Mouse (Mus musculus) B cell, adult 2 months (primary cell): Measurements from ENCODE around the gene Vat1l.

Experiments
- DNase-seq, 2 experiments: peaks; one replicate each; pipeline ENCODE4 v3.0.0; 2022

Gene Vat1l

DNA sequence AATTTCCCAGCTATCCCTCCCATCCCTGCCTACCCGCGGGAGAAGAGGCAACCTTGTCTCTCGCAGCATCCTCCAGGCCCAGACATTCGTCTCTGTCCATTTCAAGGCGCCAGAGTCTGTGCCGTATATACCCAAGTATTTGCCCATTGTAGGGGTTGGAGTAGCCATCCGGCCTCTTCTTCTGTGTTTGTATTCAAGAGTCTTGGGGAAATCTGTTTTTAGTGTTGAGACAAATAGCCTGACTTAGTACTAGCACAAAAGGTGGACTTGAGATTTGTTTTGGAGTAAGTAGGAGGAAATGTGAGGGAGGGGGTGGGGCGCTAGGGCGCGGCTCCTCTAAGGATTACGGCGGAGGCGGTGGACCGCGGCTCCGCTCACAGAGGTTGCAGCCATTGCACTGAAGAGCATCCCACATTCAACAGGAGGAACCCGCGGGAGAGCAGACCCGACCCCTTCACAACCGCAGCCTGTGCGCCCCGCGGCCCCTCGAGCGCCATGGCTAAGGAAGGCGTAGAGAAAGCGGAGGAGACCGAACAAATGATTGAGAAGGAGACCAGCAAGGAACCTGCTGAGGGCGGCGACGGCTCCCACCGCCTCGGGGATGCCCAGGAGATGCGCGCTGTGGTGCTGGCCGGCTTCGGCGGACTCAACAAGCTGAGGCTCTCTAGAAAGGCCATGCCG, at the start of gene Vat1l:
TSS of gene Vat1l (plus strand) at position 392 of the 681 bp plus-strand sequence.
- DNase-seq = no peak

GRCm38 (mm10) chr8:114158586-114158985, 46.8 kb upstream of the Vat1l start:
- no peak for DNase-seq

DNA sequence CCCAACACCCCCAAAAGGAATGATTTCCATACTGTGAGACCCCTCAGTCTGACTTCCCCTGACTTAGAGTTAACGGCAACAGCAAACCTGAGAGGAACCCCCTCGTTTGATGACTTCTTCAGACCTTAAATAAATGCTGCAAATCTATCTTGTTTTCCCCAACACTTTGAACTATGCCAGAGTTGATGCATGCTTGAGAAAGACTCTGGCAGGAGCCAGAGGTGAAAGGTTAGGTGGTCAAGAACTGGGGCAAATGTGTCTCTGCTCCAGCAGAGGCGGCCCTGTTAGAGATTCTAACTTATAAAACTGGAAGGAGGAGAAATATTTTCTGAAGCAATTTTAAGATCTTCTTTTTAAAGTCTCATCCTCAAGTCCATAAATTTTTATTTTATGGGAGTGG, 45.7 kb upstream of the Vat1l start:
- DNase-seq = no peak

- no peak for DNase-seq
Measured at GRCm38 (mm10) chr8:114163871-114164270, 41.5 kb upstream of the Vat1l start.

GRCm38 (mm10) chr8:114164444-114165096, 40.8 kb upstream of the Vat1l start:
- no peak for DNase-seq

GRCm38 (mm10) chr8:114165741-114166140, 39.7 kb upstream of the Vat1l start:
- DNase-seq = no peak

DNA sequence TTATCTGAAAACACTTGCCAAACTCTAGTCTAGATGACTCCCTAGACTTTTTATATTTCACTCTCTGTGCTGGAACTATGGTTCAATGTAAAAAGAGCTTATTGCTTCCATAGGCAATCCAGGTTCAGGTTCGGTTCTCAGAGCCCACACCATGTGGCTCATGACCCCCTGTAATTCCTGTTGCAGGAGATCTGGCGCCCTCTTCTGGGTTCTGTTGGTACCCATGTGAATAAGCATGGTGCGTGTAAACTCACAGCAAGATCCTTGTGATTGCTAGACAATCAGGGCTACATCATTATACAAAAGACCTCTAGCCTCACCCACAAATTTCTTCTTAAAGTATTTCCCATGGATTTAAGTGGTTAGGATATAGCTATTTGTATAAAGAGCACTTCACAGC, 28.7 kb upstream of the Vat1l start:
- DNase-seq = no peak

- no peak for DNase-seq
Measured at GRCm38 (mm10) chr8:114193334-114193733, 12.1 kb upstream of the Vat1l start.

GRCm38 (mm10) chr8:114198990-114199389, 6.4 kb upstream of the Vat1l start:
- no peak for DNase-seq

- DNase-seq = no peak
Measured at GRCm38 (mm10) chr8:114206421-114206983, 1.1 kb downstream of the Vat1l start.

GRCm38 (mm10) chr8:114207026-114207425, 1.6 kb downstream of the Vat1l start:
- no peak for DNase-seq

GRCm38 (mm10) chr8:114220779-114221178, 15.4 kb downstream of the Vat1l start:
- DNase-seq = no peak

DNA sequence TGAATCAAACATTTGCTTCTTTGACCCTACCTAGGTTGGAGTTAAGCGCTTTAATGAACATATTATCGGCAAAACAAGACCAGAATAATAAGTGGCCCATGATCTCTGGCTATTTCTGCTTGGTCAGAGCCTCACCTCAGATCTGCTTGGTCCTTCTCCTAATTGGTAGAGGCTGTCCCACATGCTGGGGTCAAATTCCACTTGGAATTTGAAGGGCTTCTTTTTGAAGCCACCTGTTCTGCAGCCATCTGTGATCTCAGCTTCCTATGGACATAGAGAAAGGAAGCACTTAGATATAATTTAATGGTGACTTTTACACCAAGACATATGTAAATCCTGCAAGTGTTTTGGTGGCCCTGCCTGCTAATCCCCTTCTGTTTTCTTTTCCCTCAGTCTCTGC, 16.6 kb downstream of the Vat1l start:
- DNase-seq = no peak

DNA sequence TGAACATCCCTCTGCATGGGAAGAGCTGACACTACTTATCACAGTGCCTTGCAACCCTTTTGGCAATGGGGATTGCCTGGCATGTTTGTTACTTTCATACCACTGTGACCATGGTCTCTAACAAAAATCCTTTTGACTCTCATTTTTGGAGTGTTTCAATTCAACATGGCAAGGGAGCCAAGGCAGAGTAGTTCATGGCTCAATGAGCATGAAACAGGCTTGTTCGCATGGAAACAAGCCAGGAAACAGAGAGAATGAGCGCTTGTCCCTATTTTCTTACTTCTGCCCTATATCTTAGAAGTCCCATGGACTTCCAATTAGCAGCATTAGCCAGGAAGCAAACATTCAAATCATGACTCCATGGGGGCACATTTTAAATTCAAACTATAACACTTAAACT, 18.6 kb downstream of the Vat1l start:
- no peak for DNase-seq

DNA sequence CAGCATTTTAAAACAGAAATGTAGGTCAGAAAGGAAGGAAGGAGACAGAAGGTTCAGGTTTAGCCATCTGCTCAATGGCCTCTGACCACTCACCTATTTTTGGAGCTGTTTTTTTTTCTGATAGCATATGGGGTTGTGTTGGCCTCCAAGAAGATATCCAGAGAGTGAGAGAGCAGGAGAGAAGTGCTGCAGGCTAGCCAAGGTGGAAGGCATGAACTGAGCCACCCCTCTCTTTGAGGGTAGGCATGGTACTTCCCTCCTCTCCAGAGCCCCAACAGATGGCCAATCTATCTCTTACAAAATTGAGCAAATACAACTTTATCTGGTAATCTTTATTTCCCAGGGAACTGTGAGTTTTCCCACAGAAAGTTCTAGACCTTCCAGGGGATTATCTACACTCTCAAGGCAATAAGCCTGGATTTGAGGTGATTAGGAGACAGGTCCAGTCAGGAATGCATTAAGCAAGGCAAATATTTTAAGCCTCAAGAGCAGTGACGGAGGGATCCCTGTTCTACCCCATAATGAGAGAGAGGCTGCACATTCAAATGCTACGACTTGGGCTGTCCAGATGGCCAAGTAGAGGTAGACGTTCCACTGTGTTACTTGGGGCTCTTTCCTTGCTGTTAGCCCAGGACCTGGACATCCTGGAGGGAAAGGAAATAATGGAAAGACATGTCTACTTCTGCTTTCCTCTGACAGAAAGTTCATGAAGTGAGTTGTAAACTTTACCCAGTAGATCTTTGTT, 46.1 kb downstream of the Vat1l start:
- no peak for DNase-seq

- no peak for DNase-seq
Measured at GRCm38 (mm10) chr8:114258685-114259084, 53.3 kb downstream of the Vat1l start.

- no peak for DNase-seq
Measured at GRCm38 (mm10) chr8:114259713-114260355, 54.4 kb downstream of the Vat1l start.

DNA sequence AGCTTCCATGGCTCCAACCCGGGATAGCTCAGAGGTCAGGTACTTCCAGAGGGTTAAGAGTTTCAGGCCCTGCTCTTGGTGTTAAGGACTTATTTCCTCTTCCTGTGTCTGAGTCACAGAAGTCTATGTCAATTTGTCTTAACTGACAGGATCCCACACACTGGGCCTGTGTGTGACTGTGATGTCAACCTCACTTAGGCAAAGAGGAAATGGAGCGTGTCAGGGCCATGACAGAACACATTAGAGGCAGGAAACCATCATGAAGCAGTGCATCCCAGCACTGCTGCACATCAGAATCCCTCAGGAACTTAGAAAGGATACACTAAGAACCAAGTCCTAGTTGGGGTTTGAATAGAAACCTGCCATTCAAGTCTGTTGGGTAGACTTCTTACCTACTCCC, 56.9 kb downstream of the Vat1l start:
- DNase-seq = no peak

DNA sequence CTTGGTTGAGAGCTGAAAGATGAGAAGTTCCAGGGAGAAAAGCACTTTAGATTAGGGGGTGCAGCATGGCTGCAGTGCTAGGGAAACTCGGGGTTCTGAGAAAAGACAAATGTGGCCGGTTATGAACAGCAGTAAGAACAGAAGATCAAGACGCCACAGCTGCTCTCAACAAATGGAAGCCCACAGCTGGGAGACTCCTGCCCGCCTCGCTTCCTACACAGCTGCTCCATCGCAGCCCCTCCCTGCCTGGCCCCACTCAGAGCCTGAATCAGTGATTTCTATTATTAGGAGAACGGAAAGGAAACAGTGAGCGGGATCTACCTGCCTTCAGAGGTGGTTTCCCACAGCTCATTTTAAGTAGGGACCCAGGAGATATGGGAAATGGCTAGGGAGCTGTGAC, 69.1 kb downstream of the Vat1l start:
- no peak for DNase-seq

DNA sequence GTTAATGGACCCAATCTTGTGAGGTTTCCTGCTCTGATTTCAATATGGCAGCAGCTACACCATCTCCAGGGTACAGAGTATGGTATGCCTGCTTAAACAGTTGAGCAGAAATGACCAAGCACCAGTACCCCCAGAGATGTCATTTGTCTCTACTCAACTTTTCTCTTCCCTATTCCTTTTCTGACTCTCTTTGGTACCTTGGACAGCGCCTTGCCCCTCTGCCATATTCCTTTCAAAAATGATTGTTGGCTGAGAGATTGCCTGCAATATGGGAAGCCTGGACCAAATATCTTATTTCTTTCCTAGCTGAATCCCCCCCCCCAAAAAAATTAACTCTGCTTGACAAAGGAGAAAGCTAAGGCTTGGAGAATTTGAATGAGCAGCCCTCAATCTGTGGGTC, 75.7 kb downstream of the Vat1l start:
- no peak for DNase-seq

GRCm38 (mm10) chr8:114294889-114295748, 89.7 kb downstream of the Vat1l start:
- DNase-seq = no peak

DNA sequence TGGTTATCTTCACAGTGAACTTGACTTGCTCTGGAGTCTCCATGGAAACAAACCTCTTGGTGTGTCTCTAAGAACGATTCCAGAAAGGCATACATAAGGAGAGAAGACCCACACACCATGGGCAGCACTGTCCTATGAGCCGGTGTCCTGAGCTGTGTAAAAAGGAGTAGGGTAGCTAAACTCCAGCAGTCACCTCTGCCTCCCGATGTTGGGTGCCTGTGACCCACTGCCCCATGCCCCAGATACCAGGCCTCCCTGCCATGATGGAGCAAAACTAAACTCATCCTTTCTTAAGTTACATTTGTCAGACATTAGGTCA, 90.3 kb downstream of the Vat1l start:
- DNase-seq = no peak
